ENCODE assay signal across 23 mouse cellular contexts in the genomic region with DNA sequence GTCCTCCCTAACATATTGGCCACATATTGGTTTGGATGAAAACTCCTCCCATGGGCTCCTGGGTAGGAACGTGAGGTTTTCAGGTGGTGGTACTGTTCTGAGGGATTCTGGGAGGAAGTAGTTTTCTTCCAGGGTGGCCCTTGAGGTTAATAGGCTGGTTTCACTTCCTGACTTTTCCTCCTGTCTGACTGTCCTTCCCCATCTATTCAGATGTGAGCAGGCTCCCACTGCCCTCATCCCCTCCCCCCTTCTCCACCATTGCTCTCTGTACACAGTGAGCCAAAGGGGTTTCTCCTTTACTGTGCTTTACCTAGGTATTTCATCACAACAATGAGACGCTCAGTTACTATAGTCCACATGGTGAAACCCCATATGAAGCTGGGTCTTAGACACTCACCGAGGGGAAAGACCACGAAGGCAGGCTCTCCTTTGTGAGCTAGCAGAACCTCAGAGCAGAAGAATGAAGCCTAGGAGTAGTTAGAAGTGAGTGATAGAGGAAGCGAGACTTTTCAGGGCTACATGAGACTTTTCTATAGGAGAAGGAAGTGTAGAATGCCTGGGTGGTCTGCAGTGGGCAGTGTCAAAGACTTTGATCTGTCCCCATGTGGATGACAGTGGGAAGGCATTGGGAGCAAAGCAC.
"Had no signal": no experiment of that assay in that cellular context is flagged by ENCODE, and none has a peak within 500 bp of the region (broad histone marks: within the 10 kb centered on the region; RNA-seq: fewer than 3 reads in every experiment).

No protein-coding gene starts in this region.

- H3K4me2 ChIP-seq: intestine, embryonic 15.5 days; kidney, embryonic 15.5 days; limb, embryonic 12.5 days; limb, embryonic 15.5 days; liver, embryonic 11.5 days; lung, embryonic 14.5 days; midbrain, embryonic 11.5 days; neural tube, embryonic 12.5 days; neural tube, embryonic 15.5 days had no signal

- H3K4me3 ChIP-seq: intestine, embryonic 15.5 days; kidney, embryonic 15.5 days; limb, embryonic 12.5 days; limb, embryonic 15.5 days; neural tube, embryonic 12.5 days; neural tube, embryonic 15.5 days had no signal

- H3K9ac ChIP-seq: intestine, embryonic 15.5 days; kidney, embryonic 15.5 days; limb, embryonic 12.5 days; limb, embryonic 15.5 days; liver, embryonic 14.5 days; liver, postnatal 0 days; lung, embryonic 14.5 days; neural tube, embryonic 12.5 days; neural tube, embryonic 15.5 days had no signal

- ATAC-seq: intestine, embryonic 15.5 days; liver, postnatal 0 days; lung, postnatal 0 days had no signal

- H3K36me3 ChIP-seq: intestine, embryonic 15.5 days; kidney, embryonic 15.5 days; limb, embryonic 12.5 days; limb, embryonic 15.5 days; neural tube, embryonic 12.5 days; neural tube, embryonic 15.5 days had no signal

- H3K27ac ChIP-seq: intestine, embryonic 15.5 days; kidney, embryonic 15.5 days; limb, embryonic 12.5 days; limb, embryonic 15.5 days; liver, embryonic 14.5 days; macrophage; neural tube, embryonic 12.5 days; neural tube, embryonic 15.5 days; stomach, postnatal 0 days had no signal

- H3K27me3 ChIP-seq: intestine, embryonic 15.5 days; kidney, embryonic 15.5 days; limb, embryonic 12.5 days; limb, embryonic 15.5 days; neural tube, embryonic 12.5 days; neural tube, embryonic 15.5 days had no signal

- H3K9me3 ChIP-seq: intestine, embryonic 15.5 days; kidney, embryonic 15.5 days; limb, embryonic 12.5 days; limb, embryonic 15.5 days; neural tube, embryonic 12.5 days; neural tube, embryonic 15.5 days had no signal

- H3K4me1 ChIP-seq: intestine, embryonic 15.5 days; limb, embryonic 12.5 days; limb, embryonic 15.5 days; neural tube, embryonic 12.5 days; neural tube, embryonic 15.5 days had no signal

- DNase-seq: kidney, adult 11 months; kidney, adult 8-10 months; kidney, postnatal 14 days; kidney, postnatal 4 days; left cerebral cortex, postnatal 4 days; liver, postnatal 0 days; lung, embryonic 14.5 days; midbrain, embryonic 14.5 days; thymus, adult 2 months; thymus, postnatal 14 days; thymus, postnatal 4 days had no signal
